Mouse (Mus musculus) left cerebral cortex, adult 8-10 months (tissue): ENCODE data around the gene Foxm1. TPM values are rescaled to one million over a fixed set of nuclear protein-coding genes. Genes with fewer than 3 reads are reported as not detected.

Source experiments
- DNase-seq, 2 experiments: peaks; one replicate each; pipeline ENCODE4 v3.0.0; 2022; ENCODE audit warnings: low spot score in 2 of 2
- total RNA-seq, 4 experiments: library from RNA; stranded (reverse); gene quantifications; 2 replicates each; pipeline ENCODE4 v1.2.4; 2022

The Foxm1 gene
- total RNA-seq, 4 experiments from 2014 or later: 0.81 to 1.8 (median 1.7) TPM

DNA sequence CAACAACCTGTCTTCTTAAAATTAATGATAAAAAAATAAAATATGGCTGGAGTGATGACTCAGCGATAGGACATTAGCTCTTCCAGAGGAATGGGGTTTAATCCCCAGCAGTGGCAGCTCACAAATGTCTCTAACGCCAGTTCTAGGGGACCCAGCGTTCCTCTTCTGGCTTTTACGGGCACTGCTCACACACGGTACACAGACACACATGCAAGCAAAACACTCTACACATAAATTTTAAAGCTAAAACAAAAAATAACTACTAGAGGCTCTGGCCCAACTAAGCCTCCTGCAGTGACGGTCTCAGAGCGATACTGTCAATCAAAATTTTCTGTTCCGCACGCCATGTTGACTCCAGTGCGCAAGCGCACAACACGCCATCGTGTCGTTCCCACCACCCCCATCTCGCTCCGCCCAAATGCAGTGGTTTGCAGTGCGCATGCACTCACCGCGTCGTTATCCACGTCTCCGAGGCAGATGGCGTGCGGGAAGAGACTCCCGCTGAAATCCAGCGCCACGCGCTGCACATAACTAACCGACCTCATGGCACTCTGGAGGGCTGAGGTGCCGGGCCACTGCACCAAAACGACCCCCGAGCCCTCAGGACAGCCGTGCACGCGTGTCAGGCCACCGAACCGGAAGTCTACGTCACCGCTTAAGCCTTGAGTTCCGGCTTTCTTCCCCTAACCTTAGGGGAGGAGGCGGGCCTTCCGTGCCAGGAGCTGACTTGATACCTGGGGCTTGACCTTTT lies 61.7 kb downstream of the Foxm1 start, which contains the start of gene Itfg2:
Gene Itfg2, minus strand, starts transcription at position 663 of the 751 bp plus-strand sequence.
- DNase-seq: peak; percentile 94 to 96

- DNase-seq: no peak
Measured at GRCm38 (mm10) chr6:128425046-128425445, 62.3 kb downstream of the Foxm1 start.

Other genes starting within 250 kb of the Foxm1 start
- gene Tspan9, start 219.4 kb upstream of the Foxm1 start, total RNA-seq: 10 to 100 TPM; 45.6 to 54.7 (median 49.0) TPM
- gene Tead4, start 62.1 kb upstream of the Foxm1 start, total RNA-seq: 1 to 10 TPM in 2 of 4 experiments, under 1 TPM in 2; 0.57 to 1.7 (median 0.92) TPM
- gene Tulp3, start 7.1 kb upstream of the Foxm1 start, total RNA-seq: 10 to 100 TPM; 16.6 to 22.1 (median 20.2) TPM
- 10 to 100 TPM; 17.3 to 20.1 (median 18.8) TPM for gene Rhno1, start 56 bp upstream of the Foxm1 start, total RNA-seq
- gene Tex52, start 12.5 kb downstream of the Foxm1 start, total RNA-seq: 1 to 10 TPM; 1.6 to 2.3 (median 1.9) TPM
- gene Gm44596, start 12.5 kb downstream of the Foxm1 start, total RNA-seq: not detected
- gene Nrip2, start 36.3 kb downstream of the Foxm1 start, total RNA-seq: 10 to 100 TPM; 11.6 to 14.2 (median 11.9) TPM
- 10 to 100 TPM; 25.7 to 34.9 (median 29.0) TPM for gene Itfg2, start 62.0 kb downstream of the Foxm1 start, total RNA-seq
- gene Fkbp4, start 75.7 kb downstream of the Foxm1 start, total RNA-seq: 100 to 1,000 TPM; 107 to 120 (median 113) TPM
- gene Pzp, start 163.8 kb downstream of the Foxm1 start, total RNA-seq: not detected
- gene A2ml1, start 218.6 kb downstream of the Foxm1 start, total RNA-seq: 10 to 100 TPM in 2 of 4 experiments, 1 to 10 TPM in 2; 6.2 to 13.6 (median 9.9) TPM